Mouse (Mus musculus) heart, postnatal 0 days (tissue): ENCODE data around the gene Celf2.

ENCODE experiments used
- CTCF ChIP-seq: IDR thresholded peaks from 2 replicates; pipeline ENCODE4 v1.5.1; 2016; ENCODE audit warnings: antibody characterized with exemption, control low read depth, low read depth
- EP300 ChIP-seq: IDR thresholded peaks from 2 replicates; pipeline ENCODE4 v1.6.1; 2016; ENCODE audit warnings: antibody characterized with exemption, low read depth

GRCm38 (mm10) chr2:6598879-6599167 lies 910.5 kb downstream of the Celf2 start:
- TF ChIP-seq CTCF, result no peak
- no peak for TF ChIP-seq EP300
